Mouse (Mus musculus): ENCODE data around the gene Il27ra.

Il27ra gene

GRCm38 (mm10) chr8:84042066-84042947, at the start of gene Il27ra:
Gene Il27ra (minus strand): TSS chr8:84042589.
- peak; percentile 87 for DNase-seq

- no peak for DNase-seq
Measured at GRCm38 (mm10) chr8:84090585-84090984, 48.2 kb upstream of the Il27ra start.

- no peak for DNase-seq
Measured at GRCm38 (mm10) chr8:84089277-84089676, 46.9 kb upstream of the Il27ra start.

GRCm38 (mm10) chr8:84087821-84088220, 45.4 kb upstream of the Il27ra start:
- no peak for DNase-seq

DNA sequence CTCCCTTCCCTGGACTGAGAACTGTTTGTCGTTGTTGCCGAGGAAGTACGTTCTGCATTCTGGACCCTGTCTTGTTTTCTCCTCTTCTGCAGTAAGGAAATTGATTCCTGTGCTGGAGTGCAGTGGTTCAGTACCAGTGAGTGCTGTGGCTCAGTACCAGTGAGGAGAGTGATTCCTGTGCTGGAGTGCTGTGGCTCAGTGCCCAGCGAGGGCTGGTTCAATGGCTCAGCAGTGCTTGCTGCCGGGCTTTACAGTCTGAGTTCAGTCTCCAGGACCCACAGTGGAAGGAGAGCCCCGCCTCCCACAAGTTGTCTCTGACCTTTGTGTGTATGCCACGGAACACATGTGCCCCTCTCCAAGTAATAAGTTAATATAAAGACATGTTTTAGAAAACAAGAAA, 44.8 kb upstream of the Il27ra start:
- DNase-seq = no peak

DNA sequence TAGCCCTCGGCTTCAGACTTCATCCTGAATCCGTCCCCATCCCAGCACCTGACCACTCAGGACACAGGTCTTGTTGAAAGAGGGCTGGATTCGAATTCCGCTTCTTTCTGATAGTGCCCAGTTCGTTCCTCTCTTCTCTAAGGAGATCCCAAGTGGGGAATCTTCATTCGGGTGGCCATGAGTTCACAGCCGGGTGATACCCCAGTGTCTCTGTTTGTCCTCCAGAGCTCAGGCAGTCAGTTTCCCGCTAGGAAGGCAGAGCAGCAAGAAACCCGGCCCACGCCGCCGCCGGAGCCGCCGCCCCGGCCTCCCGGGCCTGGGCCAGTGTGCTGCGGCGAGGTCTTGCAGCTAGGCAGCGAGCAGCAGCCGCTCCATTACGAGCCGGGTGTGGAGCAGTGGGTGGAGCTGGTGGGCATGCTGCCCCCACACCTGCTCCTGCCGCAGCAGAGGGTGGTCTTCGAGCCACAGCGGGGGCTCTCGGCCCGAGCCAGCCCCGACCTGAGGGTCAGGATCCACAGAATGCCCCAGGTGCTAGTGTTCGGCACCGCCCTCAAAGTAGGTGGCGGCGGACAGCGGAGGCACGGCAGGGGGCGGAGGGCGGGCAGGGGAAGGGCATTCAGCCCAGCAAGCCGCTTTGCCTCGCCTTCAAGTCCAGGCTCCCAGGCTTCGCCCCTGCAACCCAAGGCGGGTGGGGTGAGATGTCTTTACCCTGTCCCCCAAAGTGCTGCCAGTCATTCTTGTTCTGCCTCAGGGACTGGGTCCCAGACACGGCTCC, 42.1 kb upstream of the Il27ra start:
- no peak for DNase-seq

- peak; percentile 63 for DNase-seq
Measured at GRCm38 (mm10) chr8:84083829-84084241, 41.4 kb upstream of the Il27ra start.

DNA sequence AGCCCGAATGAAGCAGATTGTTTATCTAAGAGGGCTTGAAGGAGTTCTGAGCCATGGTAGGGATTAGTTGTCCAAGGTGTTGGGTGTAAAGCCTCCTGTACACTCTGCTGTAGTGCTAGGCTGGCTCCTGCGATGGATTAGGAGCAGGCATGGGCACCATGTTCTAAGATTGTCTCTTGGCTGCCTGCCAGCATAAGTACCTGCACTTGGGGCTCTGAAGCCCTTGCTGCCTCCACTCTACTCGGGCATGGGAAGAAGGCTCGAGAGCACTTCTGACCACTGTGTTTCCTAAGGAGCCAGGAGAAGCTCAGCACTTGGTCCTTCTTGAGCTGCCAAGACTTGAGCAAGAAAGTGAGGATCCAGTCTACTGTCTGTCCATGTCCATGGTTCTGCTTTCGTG, 36.8 kb upstream of the Il27ra start:
- DNase-seq = no peak

DNA sequence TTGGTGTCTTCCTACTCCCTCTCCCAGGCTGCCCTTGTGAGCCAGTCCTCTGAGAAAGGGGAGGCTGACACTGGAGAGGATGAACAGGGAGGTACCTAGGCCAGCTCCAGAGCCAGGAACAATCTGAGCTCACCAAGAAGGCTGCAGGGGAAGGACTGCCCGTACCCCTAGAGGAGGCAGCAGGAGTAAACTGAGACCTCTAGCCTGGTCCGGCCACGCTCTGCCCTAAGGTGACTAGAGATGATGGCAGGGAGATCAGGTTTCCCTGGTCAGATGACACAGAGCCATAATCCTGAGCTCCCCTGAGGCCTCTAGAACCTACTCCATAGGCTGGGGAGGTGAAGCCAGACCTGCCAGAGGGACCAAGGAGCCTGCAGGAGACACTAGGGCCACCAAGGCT, 34.5 kb upstream of the Il27ra start:
- no peak for DNase-seq

- no peak for DNase-seq
Measured at GRCm38 (mm10) chr8:84076412-84076811, 34.0 kb upstream of the Il27ra start.

GRCm38 (mm10) chr8:84073230-84073976, 31.0 kb upstream of the Il27ra start:
- no peak for DNase-seq

DNA sequence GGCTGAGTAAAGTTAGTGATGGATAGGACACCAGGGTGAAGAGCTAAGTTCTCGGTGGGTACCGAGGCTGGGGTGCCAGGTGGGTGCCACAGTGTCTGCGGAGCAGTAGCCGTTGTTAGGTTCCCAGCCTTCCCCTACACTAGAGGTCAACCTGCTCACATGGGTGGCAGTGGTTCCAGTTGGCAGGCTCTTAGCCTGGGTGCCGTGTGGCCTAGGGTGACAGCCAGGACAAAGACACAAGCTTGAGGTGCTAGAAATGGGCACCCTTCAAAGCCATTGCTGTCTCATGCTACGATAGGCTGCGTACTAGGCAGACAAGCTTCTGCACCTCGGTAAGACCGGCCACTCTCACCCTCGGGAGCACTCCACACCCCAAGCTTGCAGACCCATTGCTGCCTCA, 29.9 kb upstream of the Il27ra start:
- DNase-seq = no peak

DNA sequence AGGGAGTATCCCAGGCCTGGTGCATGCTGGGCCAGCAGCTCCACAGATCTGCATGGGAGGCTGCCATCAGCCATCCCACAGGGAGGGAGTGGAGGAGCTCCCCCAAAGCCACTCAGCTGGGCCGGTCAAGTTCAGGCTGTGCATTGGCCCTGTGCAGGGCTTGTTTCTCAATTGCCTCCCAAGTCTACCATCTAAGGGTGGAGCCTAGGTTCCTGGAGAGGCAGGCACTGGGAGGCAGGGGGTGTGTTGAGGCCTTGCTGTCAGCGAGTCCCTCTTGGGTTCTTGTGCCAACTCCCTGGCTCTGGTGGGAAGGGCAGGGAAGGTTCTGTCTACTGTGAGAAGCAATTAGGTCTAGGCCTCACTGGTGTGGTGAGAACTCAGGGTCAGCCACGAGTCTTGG, 29.5 kb upstream of the Il27ra start:
- DNase-seq = no peak

GRCm38 (mm10) chr8:84070667-84071066, 28.3 kb upstream of the Il27ra start:
- no peak for DNase-seq

- no peak for DNase-seq
Measured at GRCm38 (mm10) chr8:84070241-84070640, 27.9 kb upstream of the Il27ra start.

DNA sequence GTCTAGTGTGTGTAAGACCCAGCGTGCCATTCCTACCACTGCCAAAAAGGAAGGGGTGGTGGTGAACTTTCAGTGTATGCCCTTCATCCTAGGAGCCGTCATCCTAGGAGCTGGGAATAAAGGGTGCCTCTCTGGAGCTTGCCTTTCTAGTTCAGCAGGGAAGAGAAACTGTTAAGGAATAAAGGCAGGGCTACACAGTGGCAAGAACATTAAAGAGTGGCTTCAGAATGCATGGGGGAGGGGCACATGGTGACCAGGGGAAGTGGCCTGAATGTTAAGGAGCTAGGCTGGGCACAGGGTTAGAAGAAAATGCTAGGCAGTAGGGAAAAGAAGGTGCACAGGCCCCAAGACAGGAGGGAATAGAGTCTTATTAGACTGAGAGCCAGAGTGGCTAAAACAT, 27.4 kb upstream of the Il27ra start:
- DNase-seq = no peak

DNA sequence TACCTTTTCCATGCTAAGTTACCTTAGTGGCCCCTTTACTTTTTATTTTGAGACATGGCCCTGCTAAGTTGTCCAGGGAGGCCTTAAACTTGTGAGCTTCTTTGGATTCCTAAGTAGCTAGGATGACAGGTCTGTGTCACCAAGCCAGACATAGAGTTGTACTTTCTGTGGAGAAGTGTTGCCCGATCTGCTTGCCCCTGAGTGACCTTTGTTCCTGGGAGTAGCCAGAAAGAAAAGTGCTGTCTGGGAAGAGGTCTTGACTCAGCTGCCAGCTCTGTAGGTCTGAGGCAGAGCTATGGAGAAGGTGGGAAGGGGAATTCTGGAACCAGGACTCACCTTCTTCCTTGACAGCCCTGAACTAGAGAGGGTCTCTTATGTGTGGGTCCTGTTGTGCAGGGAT, 26.8 kb upstream of the Il27ra start:
- no peak for DNase-seq

DNA sequence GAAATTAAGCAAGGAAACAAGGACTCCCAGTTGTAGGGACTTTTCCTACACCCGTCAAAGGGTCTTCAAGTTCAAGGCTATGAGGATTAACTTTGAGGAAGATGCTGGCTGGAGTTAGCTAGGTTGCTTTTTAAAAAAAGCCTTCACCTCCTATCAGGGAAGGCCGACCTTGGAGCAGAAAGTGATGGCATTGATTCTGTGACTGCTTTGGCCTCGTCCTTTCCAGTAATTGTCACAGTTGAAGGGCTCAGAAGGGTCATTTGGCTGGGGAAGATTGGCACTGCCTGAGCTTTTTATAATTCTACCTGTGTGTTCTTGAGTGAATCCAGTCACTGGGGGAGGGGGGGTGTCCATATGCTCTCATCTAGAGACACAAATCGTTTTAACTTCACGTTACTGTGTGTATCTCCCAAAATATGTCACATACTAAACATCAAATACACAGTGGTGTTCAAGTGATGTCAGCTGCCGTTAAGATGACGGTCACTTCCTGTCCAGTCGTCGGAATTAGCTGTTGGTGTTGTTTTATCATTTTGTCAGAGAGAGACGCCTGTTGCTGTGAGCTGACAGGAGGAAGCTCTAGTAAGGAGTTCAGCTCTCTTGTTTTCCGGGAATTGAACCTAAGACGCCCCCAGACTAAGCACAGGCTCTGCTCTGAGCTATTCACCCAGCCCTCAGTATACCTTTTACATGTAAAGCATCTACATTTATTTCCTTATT, 26.1 kb upstream of the Il27ra start:
- DNase-seq = no peak

GRCm38 (mm10) chr8:84067911-84068310, 25.5 kb upstream of the Il27ra start:
- DNase-seq = no peak

- DNase-seq = peak; percentile 99
Measured at GRCm38 (mm10) chr8:84067047-84067573, 24.7 kb upstream of the Il27ra start.

DNA sequence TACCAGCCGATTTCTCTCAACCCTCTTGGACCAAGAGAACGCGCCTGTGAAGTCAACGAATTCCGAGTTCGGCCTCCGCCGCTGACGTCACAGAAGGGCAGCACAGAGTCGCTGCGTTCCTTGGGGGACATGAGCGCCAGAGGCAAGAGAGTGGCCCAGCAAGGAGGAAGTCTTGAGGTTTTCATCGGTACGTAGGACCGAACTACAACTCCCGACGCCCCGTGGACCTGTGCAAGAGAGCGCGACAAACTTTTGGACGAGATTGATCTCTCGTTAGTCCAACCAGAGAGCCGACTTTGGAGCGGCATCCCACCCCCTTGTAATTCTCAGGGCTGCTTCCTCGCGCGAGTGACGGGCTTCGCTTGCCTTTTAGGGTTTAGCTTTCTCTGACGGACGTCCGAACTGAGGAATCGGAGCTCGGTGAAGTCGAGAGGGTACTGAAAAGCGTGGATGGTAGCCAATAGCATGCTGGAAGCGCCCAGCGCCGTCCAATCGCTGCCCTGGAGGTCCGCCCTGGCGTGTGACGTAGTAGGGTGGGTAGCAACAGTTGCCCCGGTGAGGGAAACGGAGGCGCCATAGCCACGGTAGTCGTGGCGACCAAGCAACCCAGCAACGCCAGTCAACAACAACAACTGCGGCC, 24.0 kb upstream of the Il27ra start, which contains the start of gene Rfx1:
TSS of gene Rfx1 (plus strand) at position 544 of the 640 bp plus-strand sequence.
- DNase-seq = peak; percentile 99
